Mouse (Mus musculus): ENCODE measurements at regions not wholly inside any gene's neighbourhood (a gene's known extent, or its start where the extent isn't known, plus 50 kb on each side); places are given as distances from the start of the nearest gene placed in this dataset.
A peak's percentile ranks its signal among the peaks of the same experiment; 100 is the strongest.

- intact Hi-C loops (cut with DNase I): no loop called here
- DNase-seq (ENCODE audit: low spot score in 2 of 2): peak; percentile 64 to 83
Observed at GRCm38 (mm10) chr12:98046459-98047440, 212.5 kb downstream of the Galc start.

GRCm38 (mm10) chr12:98045784-98046458 lies 213.3 kb downstream of the Galc start:
- intact Hi-C loops (cut with DNase I): no loop called here
- no peak for DNase-seq (ENCODE audit: low spot score in 2 of 2)

- DNase-seq (ENCODE audit: low spot score in 2 of 2): no peak
- intact Hi-C loops (cut with DNase I): no loop called here
Observed at GRCm38 (mm10) chr12:98043436-98043835, 215.8 kb downstream of the Galc start.

- DNase-seq (ENCODE audit: low spot score in 2 of 2): no peak
- intact Hi-C loops (cut with DNase I): no loop called here
Observed at GRCm38 (mm10) chr12:98039677-98040076, 219.6 kb downstream of the Galc start.

- peak in 1 of 2 experiments; percentile 11 for DNase-seq (ENCODE audit: low spot score in 2 of 2)
Observed at GRCm38 (mm10) chr12:98023655-98024054, 235.6 kb downstream of the Galc start.

GRCm38 (mm10) chr12:98014607-98015278 lies 244.5 kb downstream of the Galc start:
- intact Hi-C loops (cut with DNase I): no loop called here

More at GRCm38 (mm10) chr12:98023655-98024054, 235.6 kb downstream of the Galc start:
- intact Hi-C loops (cut with DNase I): no loop called here

GRCm38 (mm10) chr12:98009175-98009574 lies 250.1 kb downstream of the Galc start:
- DNase-seq (ENCODE audit: low spot score in 2 of 2): no peak
- intact Hi-C loops (cut with DNase I): no loop called here

More at GRCm38 (mm10) chr12:98014607-98015278, 244.5 kb downstream of the Galc start:
- no peak for DNase-seq (ENCODE audit: low spot score in 2 of 2)

GRCm38 (mm10) chr12:98005671-98006469 lies 253.4 kb downstream of the Galc start:
- intact Hi-C loops (cut with DNase I): no loop called here
- DNase-seq (ENCODE audit: low spot score in 2 of 2): no peak

GRCm38 (mm10) chr12:98002217-98002616 lies 257.0 kb downstream of the Galc start:
- intact Hi-C loops (cut with DNase I): no loop called here
- DNase-seq (ENCODE audit: low spot score in 2 of 2): no peak

GRCm38 (mm10) chr12:97994884-97995283 lies 264.4 kb downstream of the Galc start:
- DNase-seq (ENCODE audit: low spot score in 2 of 2): no peak
- intact Hi-C loops (cut with DNase I): no loop called here

GRCm38 (mm10) chr12:97993937-97994336 lies 265.3 kb downstream of the Galc start:
- intact Hi-C loops (cut with DNase I): no loop called here
- DNase-seq (ENCODE audit: low spot score in 2 of 2): no peak

GRCm38 (mm10) chr12:97983390-97983789 lies 275.9 kb downstream of the Galc start:
- peak; percentile 18 to 72 for DNase-seq (ENCODE audit: low spot score in 2 of 2)
- intact Hi-C loops (cut with DNase I): no loop called here

GRCm38 (mm10) chr12:97978668-97979067 lies 280.6 kb downstream of the Galc start:
- DNase-seq (ENCODE audit: low spot score in 2 of 2): no peak
- intact Hi-C loops (cut with DNase I): no loop called here

- intact Hi-C loops (cut with DNase I): no loop called here
Observed at GRCm38 (mm10) chr12:97978178-97978651, 281.0 kb downstream of the Galc start.

GRCm38 (mm10) chr12:97977633-97978032 lies 281.6 kb downstream of the Galc start:
- DNase-seq (ENCODE audit: low spot score in 2 of 2): no peak
- intact Hi-C loops (cut with DNase I): no loop called here

More at GRCm38 (mm10) chr12:97978178-97978651, 281.0 kb downstream of the Galc start:
- no peak for DNase-seq (ENCODE audit: low spot score in 2 of 2)

- DNase-seq (ENCODE audit: low spot score in 2 of 2): peak; percentile 52 to 66
- intact Hi-C loops (cut with DNase I): no loop called here
Observed at GRCm38 (mm10) chr12:97973909-97974510, 285.2 kb downstream of the Galc start.

GRCm38 (mm10) chr12:97957201-97957600 lies 302.1 kb downstream of the Galc start:
- no peak for DNase-seq (ENCODE audit: low spot score in 2 of 2)
- intact Hi-C loops (cut with DNase I): no loop called here

- intact Hi-C loops (cut with DNase I): no loop called here
- no peak for DNase-seq (ENCODE audit: low spot score in 2 of 2)
Observed at GRCm38 (mm10) chr12:97953336-97953735, 305.9 kb downstream of the Galc start.

All from left cerebral cortex, postnatal 14 days (tissue).